Mouse (Mus musculus): ENCODE measurements around the gene Kcnh4. TPM values are rescaled to one million over a fixed set of nuclear protein-coding genes. Genes with fewer than 3 reads are reported as not detected.

Gene Kcnh4
- polyA plus RNA-seq, 1 experiment from 2014 or later: 0.41 TPM

DNA sequence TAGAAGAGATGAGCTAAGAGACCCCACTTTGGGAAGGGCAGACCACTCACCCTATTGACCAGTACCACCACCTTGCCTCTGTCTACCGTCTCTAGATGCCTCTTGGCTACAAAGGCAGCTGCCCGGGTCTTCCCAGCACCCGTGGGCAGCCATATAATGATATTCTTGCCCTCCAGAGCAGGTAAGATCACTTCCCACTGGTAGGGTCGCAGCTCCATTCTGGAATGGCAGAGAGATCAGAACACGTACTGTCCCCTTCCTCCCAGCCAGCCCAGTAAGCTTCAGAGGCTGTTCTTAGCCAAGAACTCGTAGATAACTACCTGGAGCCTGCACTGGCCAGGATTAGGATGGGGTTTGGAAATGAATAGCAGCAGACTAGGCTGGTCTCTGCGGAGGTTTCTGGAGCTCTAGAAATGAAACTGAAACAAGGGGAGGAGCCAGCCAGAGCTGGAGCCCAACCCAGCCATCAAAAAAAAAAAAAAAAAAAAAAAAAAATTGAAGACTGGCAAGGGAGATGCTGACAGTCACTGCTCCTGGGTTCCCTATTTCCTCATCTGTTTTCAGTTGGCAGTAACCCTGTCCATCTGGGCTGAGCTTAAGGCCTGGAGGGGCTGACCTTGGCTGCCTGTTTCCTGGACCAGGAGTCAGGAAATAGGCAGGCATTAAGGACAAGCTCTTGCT is 55.8 kb downstream of the Kcnh4 start, which contains the start of gene Dhx58:
Dhx58 (minus strand) TSS at position 421 of the 681 bp plus-strand sequence.
- ATAC-seq (replicated peaks; ENCODE audit: low FRiP score, low TSS enrichment, low read depth) (no peak; the same call in 1 of the 2 replicates), DNase-seq (ENCODE audit: low spot score) (no peak)
- H3K27ac ChIP-seq (ENCODE audit: low read depth): no peak within 1 kb of the TSS
- peaks cover 45% of the 10 kb centered on the region for H3K36me3 ChIP-seq (ENCODE audit: control insufficient read depth, insufficient read depth, low read length)
- H3K4me2 ChIP-seq (ENCODE audit: low read length): no peak within 1 kb of the TSS
- 69% methylated on average over 7 of the region's 7 CpGs for WGBS
- H3K9ac ChIP-seq (ENCODE audit: low read length): no peak within 1 kb of the TSS
- H3K27me3 ChIP-seq (replicated peaks; ENCODE audit: control insufficient read depth, insufficient read depth, low read length): no peaks in the 10 kb centered on the region
- no peaks in the 10 kb centered on the region for H3K9me3 ChIP-seq (ENCODE audit: control insufficient read depth, low read length)
- H3K4me3 ChIP-seq (ENCODE audit: low read depth, low read length): no peak within 1 kb of the TSS
- H3K4me1 ChIP-seq (replicated peaks; ENCODE audit: control insufficient read depth, insufficient read depth, low read length): no peaks in the 10 kb centered on the region; the same call in 1 of the 2 replicates

DNA sequence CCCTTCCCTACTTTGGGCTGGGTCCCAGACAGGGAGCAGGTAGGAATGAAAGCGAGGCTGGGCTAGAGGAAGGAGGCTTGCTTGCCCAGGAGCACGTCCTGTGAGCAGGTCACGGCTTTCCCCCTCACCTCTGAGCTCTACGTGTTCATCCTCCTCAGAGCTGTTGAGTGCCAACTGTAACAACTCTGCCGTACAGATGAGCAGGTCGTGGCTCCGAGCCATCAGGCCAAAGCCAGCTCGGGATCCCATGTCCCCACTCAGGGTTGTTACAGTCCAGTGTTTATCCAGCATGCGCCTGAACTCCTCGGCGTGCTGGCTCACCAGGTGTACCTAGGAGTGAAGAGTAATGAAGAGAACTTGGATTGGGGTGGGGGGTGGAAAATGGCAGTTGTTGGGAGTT is 56.4 kb downstream of the Kcnh4 start:
- WGBS: 71% methylated on average over 11 of the region's 11 CpGs
- DNase-seq (ENCODE audit: low spot score) (no peak), ATAC-seq (replicated peaks; ENCODE audit: low FRiP score, low TSS enrichment, low read depth) (no peak; the same call in 1 of the 2 replicates)
- H3K27ac ChIP-seq (ENCODE audit: low read depth): no peak overlapping the region
- H3K9ac ChIP-seq (ENCODE audit: low read length): no peak overlapping the region
- H3K36me3 ChIP-seq (ENCODE audit: control insufficient read depth, insufficient read depth, low read length): peaks cover 39% of the 10 kb centered on the region
- no peaks in the 10 kb centered on the region; the same call in 1 of the 2 replicates for H3K4me1 ChIP-seq (replicated peaks; ENCODE audit: control insufficient read depth, insufficient read depth, low read length)
- no peaks in the 10 kb centered on the region for H3K9me3 ChIP-seq (ENCODE audit: control insufficient read depth, low read length)
- H3K27me3 ChIP-seq (replicated peaks; ENCODE audit: control insufficient read depth, insufficient read depth, low read length): no peaks in the 10 kb centered on the region
- H3K4me2 ChIP-seq (ENCODE audit: low read length): no peak overlapping the region
- H3K4me3 ChIP-seq (ENCODE audit: low read depth, low read length): no peak overlapping the region

DNA sequence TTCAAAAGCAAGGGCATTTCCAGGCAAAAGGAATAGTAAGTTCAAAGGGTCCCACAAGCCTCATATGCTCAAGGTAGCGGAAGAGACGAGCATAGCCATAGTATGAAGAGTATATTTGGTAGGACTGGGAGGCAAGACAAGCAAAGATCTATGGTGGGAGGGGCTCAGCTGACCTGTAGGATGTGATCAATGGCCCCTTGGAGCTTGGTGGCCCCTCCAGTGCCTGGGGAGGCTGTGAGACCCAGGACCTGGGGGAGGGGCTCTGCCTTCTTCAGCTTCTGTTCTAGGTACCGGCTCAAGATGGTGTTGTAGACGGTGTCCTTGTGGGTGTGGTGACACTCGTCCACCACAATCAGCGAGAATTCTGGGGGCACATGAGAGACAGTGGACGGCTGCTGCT is 56.8 kb downstream of the Kcnh4 start:
- Histone ChIP-seq H3K4me1 (replicated peaks; ENCODE audit: control insufficient read depth, insufficient read depth, low read length) (no peaks in the 10 kb centered on the region; the same call in 1 of the 2 replicates), H3K4me2 (ENCODE audit: low read length) (peak overlapping the region; percentile 42), H3K27ac (ENCODE audit: low read depth) (no peak overlapping the region), H3K27me3 (replicated peaks; ENCODE audit: control insufficient read depth, insufficient read depth, low read length) (no peaks in the 10 kb centered on the region), H3K36me3 (ENCODE audit: control insufficient read depth, insufficient read depth, low read length) (peaks cover 34% of the 10 kb centered on the region), H3K9me3 (ENCODE audit: control insufficient read depth, low read length) (no peaks in the 10 kb centered on the region), H3K4me3 (ENCODE audit: low read depth, low read length) (no peak overlapping the region), H3K9ac (ENCODE audit: low read length) (no peak overlapping the region)
- 42% methylated on average over 7 of the region's 7 CpGs for WGBS
- ATAC-seq (replicated peaks; ENCODE audit: low FRiP score, low TSS enrichment, low read depth): no peak
- no peak for DNase-seq (ENCODE audit: low spot score)

DNA sequence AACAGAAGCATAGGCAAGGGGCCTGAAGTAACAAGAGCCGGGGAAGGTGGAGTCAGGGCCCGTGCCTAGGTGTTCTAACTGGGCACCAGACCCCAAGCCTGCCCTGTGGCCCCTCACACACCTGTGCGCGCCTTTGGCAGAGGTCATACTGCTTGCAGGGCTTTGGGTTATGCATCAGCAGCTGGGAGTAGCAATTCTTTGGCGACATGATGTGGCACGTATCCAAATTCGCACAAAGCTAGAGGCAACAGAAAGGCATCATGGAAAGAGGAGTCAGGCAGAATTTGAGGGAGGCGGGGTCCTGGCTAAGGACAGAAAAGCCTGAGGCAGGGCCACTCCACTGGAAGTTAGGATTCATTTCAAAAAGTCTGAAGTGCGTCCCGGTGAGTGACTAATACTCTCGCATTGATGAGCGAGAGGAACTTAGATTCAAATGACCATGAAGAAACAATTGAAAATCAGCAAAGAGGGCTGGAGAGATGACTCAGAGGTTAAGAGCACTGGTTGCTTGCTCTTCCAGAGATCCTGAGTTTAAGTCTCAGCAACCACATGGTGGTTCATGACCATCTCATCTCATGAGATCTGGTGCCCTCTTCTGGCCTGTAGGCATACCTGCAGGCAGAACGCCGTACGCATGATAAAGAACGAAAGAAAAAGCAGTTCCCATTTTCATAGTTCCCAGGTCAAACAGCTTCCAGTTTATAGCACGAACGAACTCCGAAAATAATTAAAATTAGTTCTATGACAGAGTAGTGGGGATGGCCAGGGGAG is 57.5 kb downstream of the Kcnh4 start:
- Histone ChIP-seq H3K27me3 (replicated peaks; ENCODE audit: control insufficient read depth, insufficient read depth, low read length) (no peaks in the 10 kb centered on the region), H3K27ac (ENCODE audit: low read depth) (no peak overlapping the region), H3K4me1 (replicated peaks; ENCODE audit: control insufficient read depth, insufficient read depth, low read length) (no peaks in the 10 kb centered on the region; the same call in 1 of the 2 replicates), H3K9me3 (ENCODE audit: control insufficient read depth, low read length) (no peaks in the 10 kb centered on the region), H3K4me2 (ENCODE audit: low read length) (peak overlapping the region; percentile 42), H3K4me3 (ENCODE audit: low read depth, low read length) (no peak overlapping the region), H3K9ac (ENCODE audit: low read length) (no peak overlapping the region), H3K36me3 (ENCODE audit: control insufficient read depth, insufficient read depth, low read length) (peaks cover 28% of the 10 kb centered on the region)
- DNase-seq (ENCODE audit: low spot score): peak; percentile 86
- 37% methylated on average over 19 of the region's 19 CpGs for WGBS
- ATAC-seq (replicated peaks; ENCODE audit: low FRiP score, low TSS enrichment, low read depth): no peak; the same call in 1 of the 2 replicates

DNA sequence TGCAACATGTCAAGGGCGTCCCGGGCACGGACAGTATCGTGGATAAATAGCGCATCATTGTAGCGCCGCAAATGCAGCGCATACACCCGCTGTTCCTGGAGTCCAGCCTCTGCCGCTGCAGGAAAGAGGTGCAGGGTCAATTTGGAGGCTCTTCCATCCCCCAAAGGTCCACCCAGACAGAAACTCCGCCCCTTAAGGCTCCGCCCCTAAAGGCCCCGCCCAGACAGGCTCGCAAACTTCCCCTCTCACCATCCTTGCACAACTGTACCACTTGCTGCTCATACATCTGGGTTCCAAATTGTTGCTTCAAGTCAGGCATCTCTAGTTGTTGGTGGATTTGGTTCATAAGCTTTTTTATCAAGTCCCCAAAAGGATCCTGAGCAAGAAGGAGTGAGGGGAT is 58.4 kb downstream of the Kcnh4 start:
- no peak overlapping the region for H3K9ac ChIP-seq (ENCODE audit: low read length)
- peak overlapping the region; percentile 22 for H3K4me3 ChIP-seq (ENCODE audit: low read depth, low read length)

DNA sequence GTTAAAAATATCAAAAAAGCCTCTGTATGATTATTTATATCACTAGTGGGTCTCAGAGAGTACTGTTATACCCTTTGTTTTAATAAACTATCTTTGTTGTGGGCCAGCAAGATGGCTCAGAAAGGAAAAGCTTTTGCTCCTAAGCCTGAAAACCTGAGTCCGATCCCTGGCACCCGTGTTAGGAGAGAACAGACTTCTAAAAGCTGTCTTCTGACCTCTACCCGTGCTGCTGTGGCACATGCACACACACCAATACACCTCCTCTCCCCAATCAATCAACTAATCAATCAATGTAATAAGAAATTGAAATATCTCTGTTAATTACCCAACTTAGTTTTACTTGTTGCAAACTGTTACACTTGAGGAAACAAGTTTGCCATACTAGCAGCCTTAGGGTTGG is 59.0 kb downstream of the Kcnh4 start:
- 78% methylated on average over 3 of the region's 3 CpGs for WGBS
- no peak for DNase-seq (ENCODE audit: low spot score)
- 0 out of 2 replicates have a peak overlapping the region, but pooled peaks have one; percentile 22 for H3K4me3 ChIP-seq (ENCODE audit: low read depth, low read length)
- no peak overlapping the region for H3K27ac ChIP-seq (ENCODE audit: low read depth)
- H3K9me3 ChIP-seq (ENCODE audit: control insufficient read depth, low read length): no peaks in the 10 kb centered on the region
- no peak for ATAC-seq (replicated peaks; ENCODE audit: low FRiP score, low TSS enrichment, low read depth)
- H3K9ac ChIP-seq (ENCODE audit: low read length): no peak overlapping the region
- H3K4me1 ChIP-seq (replicated peaks; ENCODE audit: control insufficient read depth, insufficient read depth, low read length): no peaks in the 10 kb centered on the region; the same call in 1 of the 2 replicates
- H3K4me2 ChIP-seq (ENCODE audit: low read length): peak overlapping the region; percentile 47; the same call in 1 of the 2 replicates
- peaks cover 13% of the 10 kb centered on the region for H3K36me3 ChIP-seq (ENCODE audit: control insufficient read depth, insufficient read depth, low read length)
- H3K27me3 ChIP-seq (replicated peaks; ENCODE audit: control insufficient read depth, insufficient read depth, low read length): no peaks in the 10 kb centered on the region

More for the DNA sequence above, 58.4 kb downstream of the Kcnh4 start:
- DNase-seq (ENCODE audit: low spot score) (no peak), ATAC-seq (replicated peaks; ENCODE audit: low FRiP score, low TSS enrichment, low read depth) (no peak)
- Histone ChIP-seq H3K36me3 (ENCODE audit: control insufficient read depth, insufficient read depth, low read length) (peaks cover 19% of the 10 kb centered on the region), H3K9me3 (ENCODE audit: control insufficient read depth, low read length) (no peaks in the 10 kb centered on the region), H3K27ac (ENCODE audit: low read depth) (no peak overlapping the region), H3K4me1 (replicated peaks; ENCODE audit: control insufficient read depth, insufficient read depth, low read length) (no peaks in the 10 kb centered on the region; the same call in 1 of the 2 replicates), H3K4me2 (ENCODE audit: low read length) (peak overlapping the region; percentile 47), H3K27me3 (replicated peaks; ENCODE audit: control insufficient read depth, insufficient read depth, low read length) (no peaks in the 10 kb centered on the region)
- WGBS: 4% methylated on average over 14 of the region's 14 CpGs

DNA sequence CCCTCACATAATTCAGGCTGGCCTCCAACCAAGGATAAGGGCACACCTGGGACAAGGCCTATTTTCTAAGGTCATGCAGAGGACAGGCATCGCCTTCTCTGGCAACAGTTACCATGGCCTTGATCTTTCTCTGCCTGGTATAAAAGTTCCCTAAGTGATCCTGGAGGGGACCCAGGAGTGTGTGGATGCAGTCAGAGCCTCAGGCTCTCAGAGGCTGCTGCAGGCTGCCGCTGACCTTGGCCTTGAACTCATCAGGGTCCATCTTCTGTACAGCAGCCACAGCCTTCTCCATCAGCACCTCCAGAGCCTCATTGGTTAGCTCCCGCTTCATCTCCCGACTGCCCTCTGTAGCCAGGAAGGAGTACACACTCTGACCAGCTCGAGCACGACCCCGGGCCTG is 61.8 kb downstream of the Kcnh4 start:
- Histone ChIP-seq H3K9ac (ENCODE audit: low read length) (no peak overlapping the region), H3K27ac (ENCODE audit: low read depth) (no peak overlapping the region), H3K4me2 (ENCODE audit: low read length) (no peak overlapping the region), H3K36me3 (ENCODE audit: control insufficient read depth, insufficient read depth, low read length) (no peaks in the 10 kb centered on the region), H3K9me3 (ENCODE audit: control insufficient read depth, low read length) (no peaks in the 10 kb centered on the region), H3K27me3 (replicated peaks; ENCODE audit: control insufficient read depth, insufficient read depth, low read length) (peaks cover under 1% of the 10 kb centered on the region; the same call in 1 of the 2 replicates), H3K4me3 (ENCODE audit: low read depth, low read length) (no peak overlapping the region), H3K4me1 (replicated peaks; ENCODE audit: control insufficient read depth, insufficient read depth, low read length) (no peaks in the 10 kb centered on the region; the same call in 1 of the 2 replicates)
- WGBS: 73% methylated on average over 7 of the region's 7 CpGs
- no peak for ATAC-seq (replicated peaks; ENCODE audit: low FRiP score, low TSS enrichment, low read depth)
- no peak for DNase-seq (ENCODE audit: low spot score)

DNA sequence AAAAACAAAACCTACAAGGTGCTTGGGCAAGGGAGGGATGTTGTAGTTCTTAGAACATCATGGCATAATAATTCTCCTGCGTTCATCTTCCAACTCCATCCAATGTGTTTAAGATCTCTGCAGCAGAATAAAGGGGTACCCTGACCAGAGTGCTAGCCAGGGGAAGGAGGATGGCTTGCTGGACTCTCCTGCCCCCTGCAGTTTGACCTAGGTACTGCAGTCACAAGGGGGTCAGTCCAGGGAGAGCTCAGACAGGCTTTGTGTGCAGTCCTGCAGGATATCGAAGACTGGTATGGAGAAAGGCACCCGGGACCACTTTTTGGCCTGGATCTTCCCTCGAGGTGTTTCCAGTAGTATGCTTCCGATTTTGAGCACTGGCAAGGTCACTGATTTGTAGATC is 64.8 kb downstream of the Kcnh4 start:
- peak; percentile 57; the same call in 1 of the 2 replicates for ATAC-seq (replicated peaks; ENCODE audit: low FRiP score, low TSS enrichment, low read depth)

More for the DNA sequence above, 64.8 kb downstream of the Kcnh4 start:
- no peaks in the 10 kb centered on the region for H3K36me3 ChIP-seq (ENCODE audit: control insufficient read depth, insufficient read depth, low read length)
- no peak overlapping the region for H3K27ac ChIP-seq (ENCODE audit: low read depth)
- no peak overlapping the region for H3K4me3 ChIP-seq (ENCODE audit: low read depth, low read length)
- peaks cover 16% of the 10 kb centered on the region for H3K27me3 ChIP-seq (replicated peaks; ENCODE audit: control insufficient read depth, insufficient read depth, low read length)
- no peaks in the 10 kb centered on the region for H3K9me3 ChIP-seq (ENCODE audit: control insufficient read depth, low read length)
- peaks cover 7% of the 10 kb centered on the region; the same call in 1 of the 2 replicates for H3K4me1 ChIP-seq (replicated peaks; ENCODE audit: control insufficient read depth, insufficient read depth, low read length)
- peak; percentile 88 for DNase-seq (ENCODE audit: low spot score)
- no peak overlapping the region for H3K4me2 ChIP-seq (ENCODE audit: low read length)
- no peak overlapping the region for H3K9ac ChIP-seq (ENCODE audit: low read length)
- 41% methylated on average over 5 of the region's 5 CpGs for WGBS
